Mouse (Mus musculus) embryonic fibroblast, embryonic 13.5 days (primary cell): Measurements from ENCODE around the gene Btf3.

ENCODE experiments used
- CTCF ChIP-seq: IDR thresholded peaks from 2 replicates; pipeline ENCODE4 v1.5.1; 2011; ENCODE audit warnings: mild to moderate bottlenecking, control low read depth, low read length, moderate library complexity, borderline replicate concordance; ENCODE audit not compliant: insufficient read depth
- POLR2A ChIP-seq: IDR thresholded peaks from 2 replicates; pipeline ENCODE4 v1.6.1; 2011; ENCODE audit warnings: low read depth, mild to moderate bottlenecking, control low read depth, low read length, moderate library complexity

- TF ChIP-seq POLR2A (no peak), CTCF (no peak)
Observed at GRCm38 (mm10) chr13:98276253-98276652, 40.6 kb downstream of the Btf3 start.
